Mouse (Mus musculus) embryonic facial prominence, embryonic 13.5 days (tissue): ENCODE data around the gene Zfp423. TPM values are rescaled to one million over a fixed set of nuclear protein-coding genes. Genes with fewer than 3 reads are reported as not detected.

Source experiments
- ATAC-seq: fragments of 200-750 bp; cut with Nextera tagmentation; 2 replicates; pipeline ENCODE4 v1.8.0; 2017; ENCODE audit warnings: low read depth; ENCODE audit not compliant: insufficient number of reproducible peaks, insufficient read depth, low FRiP score, low TSS enrichment
- H3K27ac ChIP-seq: fragments of 300-500 bp; sonication (generic); 2 replicates; pipeline ENCODE4 v1.5.1; 2015; ENCODE audit warnings: moderate library complexity, mild to moderate bottlenecking, inconsistent platforms
- H3K27me3 ChIP-seq: fragments of 300-500 bp; sonication (generic); 2 replicates; pipeline ENCODE4 v1.6.1; 2015; ENCODE audit warnings: mild to moderate bottlenecking, inconsistent platforms
- H3K36me3 ChIP-seq: fragments of 300-500 bp; sonication (generic); 2 replicates; pipeline ENCODE4 v1.6.1; 2015; ENCODE audit warnings: mild to moderate bottlenecking, inconsistent platforms
- H3K4me1 ChIP-seq: fragments of 300-500 bp; sonication (generic); 2 replicates; pipeline ENCODE4 v1.6.1; 2015; ENCODE audit warnings: inconsistent platforms
- H3K4me2 ChIP-seq: fragments of 300-500 bp; sonication (generic); 2 replicates; pipeline ENCODE4 v1.6.1; 2015; ENCODE audit warnings: moderate library complexity, mild to moderate bottlenecking, inconsistent platforms
- H3K4me3 ChIP-seq: fragments of 300-500 bp; sonication (generic); 2 replicates; pipeline ENCODE4 v1.5.1; 2015; ENCODE audit warnings: mild to moderate bottlenecking, inconsistent platforms
- H3K9ac ChIP-seq: fragments of 300-500 bp; sonication (generic); 2 replicates; pipeline ENCODE4 v1.6.1; 2015; ENCODE audit warnings: mild to moderate bottlenecking, inconsistent platforms
- H3K9me3 ChIP-seq: fragments of 300-500 bp; sonication (generic); 2 replicates; pipeline ENCODE4 v1.6.1; 2016; ENCODE audit warnings: inconsistent platforms
- WGBS: fragments of 180-500 bp; shearing (Covaris S2); methylation state at CpG from one replicate; pipeline ENCODE4 v1.1.7; 2015; ENCODE audit warnings: mixed read lengths; 5-methylcytosine and 5-hydroxymethylcytosine counted together
- polyA plus RNA-seq: library from polyadenylated mRNA; unstranded; fragments of >200 nt; fragmentation: Nextera tagmentation; extraction: Ambion mirVana; gene quantifications from 2 replicates; pipeline ENCODE4 v1.2.1, GENCODE M21; 2015

Zfp423 gene
- polyA plus RNA-seq: 30.5 and 33.3 TPM in 2 replicates

GRCm38 (mm10) chr8:87959320-87959920, at the start of gene Zfp423:
TSS of gene Zfp423 (minus strand) at chr8:87959595.
- peak within 1 kb of the TSS; percentile 84 for H3K4me3 ChIP-seq
- no peaks in the 10 kb centered on the region for H3K9me3 ChIP-seq
- ATAC-seq: 0 out of 2 replicates have a peak, but pooled peaks have one; percentile 12
- H3K9ac ChIP-seq: peak within 1 kb of the TSS; percentile 96
- H3K27me3 ChIP-seq: peaks cover 20% of the 10 kb centered on the region
- H3K36me3 ChIP-seq: no peaks in the 10 kb centered on the region
- H3K4me1 ChIP-seq: peaks cover 66% of the 10 kb centered on the region
- H3K4me2 ChIP-seq: peak within 1 kb of the TSS; percentile 94
- under 1% methylated on average over 23 of the region's 48 CpGs for WGBS
- H3K27ac ChIP-seq: peak within 1 kb of the TSS; percentile 99

DNA sequence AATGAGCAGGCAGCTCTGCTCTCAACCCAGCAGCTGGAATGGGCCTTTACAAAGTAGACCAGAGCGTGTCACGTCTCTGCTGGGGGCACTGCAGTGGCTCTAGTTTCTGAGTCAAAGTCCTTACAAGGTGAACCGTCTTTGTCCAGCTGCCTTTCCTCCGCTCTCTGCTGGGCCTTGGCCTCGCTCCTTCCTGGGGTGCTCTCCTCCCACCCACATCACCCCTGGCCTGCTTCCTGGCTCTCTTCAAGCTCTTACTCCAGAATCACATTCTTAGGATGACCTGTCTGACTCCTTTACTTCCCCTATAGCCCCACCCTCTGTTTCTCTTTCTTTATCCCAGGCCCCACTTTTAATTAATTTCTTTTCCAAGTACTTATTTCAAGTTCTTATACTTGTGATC, 47.4 kb upstream of the Zfp423 start:
- Histone ChIP-seq H3K4me1 (0 out of 2 replicates have a peak, but pooled peaks cover 3% of the 10 kb centered on the region), H3K27ac (no peak overlapping the region), H3K9ac (no peak overlapping the region), H3K4me2 (no peak overlapping the region), H3K27me3 (no peaks in the 10 kb centered on the region), H3K4me3 (no peak overlapping the region), H3K36me3 (no peaks in the 10 kb centered on the region), H3K9me3 (no peaks in the 10 kb centered on the region; the same call in 1 of the 2 replicates)
- ATAC-seq: no peak
- 85% methylated on average over 5 of the region's 5 CpGs for WGBS

GRCm38 (mm10) chr8:87984778-87985177, 25.4 kb upstream of the Zfp423 start:
- ATAC-seq: no peak
- H3K36me3 ChIP-seq: no peaks in the 10 kb centered on the region
- 56% methylated on average over 5 of the region's 5 CpGs for WGBS
- no peak overlapping the region for H3K4me3 ChIP-seq
- no peak overlapping the region for H3K9ac ChIP-seq
- H3K9me3 ChIP-seq: no peaks in the 10 kb centered on the region
- no peak overlapping the region for H3K27ac ChIP-seq
- peaks cover 3% of the 10 kb centered on the region; the same call in 1 of the 2 replicates for H3K4me1 ChIP-seq
- H3K4me2 ChIP-seq: no peak overlapping the region
- H3K27me3 ChIP-seq: no peaks in the 10 kb centered on the region

DNA sequence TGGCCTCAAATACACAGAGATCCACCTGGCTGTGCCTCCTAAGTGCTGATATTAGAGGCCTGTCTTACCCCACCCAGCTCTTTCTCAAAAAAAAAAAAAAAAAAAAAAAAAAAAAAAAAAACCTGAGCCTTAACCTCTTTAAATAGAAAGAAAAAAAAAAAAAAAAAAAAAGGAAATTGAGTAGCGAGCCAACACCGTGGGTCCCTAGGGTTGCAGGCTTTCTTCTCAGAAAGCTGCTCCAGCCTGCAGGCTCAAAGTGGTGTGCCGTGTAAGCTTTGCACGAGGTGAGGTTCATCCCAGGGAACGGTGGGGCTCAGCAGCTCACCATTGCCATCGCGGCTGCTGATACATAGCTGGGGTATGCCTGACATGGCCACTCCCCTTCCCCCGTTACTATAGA, 24.6 kb upstream of the Zfp423 start:
- WGBS: 32% methylated on average over 8 of the region's 8 CpGs
- ATAC-seq: no peak
- H3K4me1 ChIP-seq: peaks cover 3% of the 10 kb centered on the region; the same call in 1 of the 2 replicates
- H3K9me3 ChIP-seq: no peaks in the 10 kb centered on the region
- H3K9ac ChIP-seq: no peak overlapping the region
- H3K27me3 ChIP-seq: no peaks in the 10 kb centered on the region
- H3K36me3 ChIP-seq: no peaks in the 10 kb centered on the region
- no peak overlapping the region for H3K4me2 ChIP-seq
- no peak overlapping the region for H3K27ac ChIP-seq
- H3K4me3 ChIP-seq: no peak overlapping the region

DNA sequence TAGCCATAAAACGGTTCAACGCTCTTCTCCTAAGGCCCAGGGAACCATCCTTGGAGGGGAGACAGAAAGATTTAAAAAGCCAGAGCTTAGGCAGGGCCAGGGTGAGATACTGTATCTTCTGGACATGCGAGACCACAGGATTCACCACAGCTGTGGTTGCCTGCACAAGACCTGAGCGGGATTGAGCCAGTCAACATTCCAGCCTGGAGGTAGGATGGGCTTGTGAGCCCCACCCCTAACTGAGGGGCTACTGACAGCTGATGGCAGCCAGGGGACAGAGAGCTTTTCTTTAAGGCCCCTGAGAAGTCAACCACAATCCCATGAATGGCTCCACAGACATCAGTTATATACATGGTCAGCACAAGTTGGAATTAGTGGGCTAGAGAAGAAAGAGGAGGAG, 23.5 kb upstream of the Zfp423 start:
- Histone ChIP-seq H3K27me3 (no peaks in the 10 kb centered on the region), H3K9ac (no peak overlapping the region), H3K4me3 (no peak overlapping the region), H3K4me2 (no peak overlapping the region), H3K36me3 (no peaks in the 10 kb centered on the region), H3K4me1 (peaks cover 3% of the 10 kb centered on the region; the same call in 1 of the 2 replicates), H3K9me3 (no peaks in the 10 kb centered on the region), H3K27ac (no peak overlapping the region)
- 93% methylated on average over 4 of the region's 4 CpGs for WGBS
- no peak for ATAC-seq

DNA sequence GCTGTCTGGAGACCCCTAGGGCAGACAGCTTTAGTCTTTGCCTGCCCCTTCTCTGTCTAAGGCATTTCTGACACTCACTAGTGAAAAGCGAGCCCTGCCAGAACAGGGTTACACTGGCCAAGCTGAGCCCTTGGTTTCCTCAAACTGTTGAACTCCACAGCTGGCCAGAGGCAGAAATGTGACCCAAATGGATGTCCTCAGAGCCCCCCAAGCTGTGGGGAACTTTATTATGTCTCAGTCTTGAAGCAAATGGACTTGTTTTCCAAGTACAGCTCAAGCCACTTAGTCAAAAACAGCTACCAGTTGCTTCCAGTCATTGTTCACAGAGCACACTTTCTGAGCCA, 16.0 kb upstream of the Zfp423 start:
- Histone ChIP-seq H3K9ac (peak overlapping the region; percentile 66; the same call in 1 of the 2 replicates), H3K4me3 (no peak overlapping the region), H3K9me3 (no peaks in the 10 kb centered on the region), H3K4me1 (peaks cover 22% of the 10 kb centered on the region), H3K36me3 (no peaks in the 10 kb centered on the region), H3K27ac (0 out of 2 replicates have a peak overlapping the region, but pooled peaks have one; percentile 69), H3K27me3 (no peaks in the 10 kb centered on the region), H3K4me2 (peak overlapping the region; percentile 73; the same call in 1 of the 2 replicates)
- 44% methylated on average over 1 of the region's 1 CpGs for WGBS
- ATAC-seq: no peak

DNA sequence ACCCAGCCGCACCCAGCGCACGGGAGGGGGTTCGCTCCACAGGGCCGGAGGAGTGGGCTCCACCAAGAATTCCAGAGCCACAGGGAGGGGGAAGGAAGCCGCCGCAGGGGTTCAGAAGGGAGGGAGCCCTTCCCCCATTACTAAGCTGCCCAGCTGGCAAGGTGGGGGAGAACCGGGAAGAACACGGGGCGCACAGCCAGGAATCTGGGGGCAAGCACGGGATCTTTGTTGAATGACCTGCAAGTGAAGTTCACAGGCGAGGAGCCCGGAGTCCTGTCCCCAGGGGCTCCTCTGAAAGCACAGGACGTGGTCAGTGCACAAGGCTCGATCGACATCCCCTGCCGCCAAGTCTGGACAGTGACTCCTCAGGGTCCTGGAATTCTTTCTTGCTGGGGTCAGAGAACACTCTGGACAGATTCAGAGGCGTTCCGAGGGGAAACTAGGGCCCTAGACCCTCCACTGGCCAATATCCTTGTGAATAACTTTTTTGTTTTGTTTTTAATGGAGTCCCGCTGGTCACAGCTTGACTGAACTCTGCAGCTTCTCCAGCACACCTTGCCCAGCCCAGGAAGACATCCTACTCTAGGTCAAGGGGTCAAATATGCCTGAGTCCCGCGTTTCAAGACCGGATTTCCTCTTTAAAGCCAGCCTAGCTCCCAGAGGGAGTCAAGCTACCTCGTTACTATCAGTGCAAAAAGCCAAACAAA, 15.5 kb upstream of the Zfp423 start:
- no peaks in the 10 kb centered on the region for H3K9me3 ChIP-seq
- WGBS: 4% methylated on average over 24 of the region's 24 CpGs
- no peak; the same call in 1 of the 2 replicates for ATAC-seq

GRCm38 (mm10) chr8:87974122-87974758, 14.8 kb upstream of the Zfp423 start:
- Histone ChIP-seq H3K4me1 (peaks cover 22% of the 10 kb centered on the region), H3K4me3 (peak overlapping the region; percentile 39), H3K4me2 (peak overlapping the region; percentile 73), H3K27ac (peak overlapping the region; percentile 69), H3K36me3 (no peaks in the 10 kb centered on the region), H3K9ac (peak overlapping the region; percentile 66), H3K27me3 (no peaks in the 10 kb centered on the region), H3K9me3 (no peaks in the 10 kb centered on the region)
- 5% methylated on average over 21 of the region's 21 CpGs for WGBS
- no peak for ATAC-seq

More for the DNA sequence above, 15.5 kb upstream of the Zfp423 start:
- Histone ChIP-seq H3K4me3 (peak overlapping the region; percentile 39), H3K9ac (peak overlapping the region; percentile 66), H3K4me2 (peak overlapping the region; percentile 73), H3K4me1 (peaks cover 22% of the 10 kb centered on the region), H3K27ac (peak overlapping the region; percentile 69), H3K36me3 (no peaks in the 10 kb centered on the region), H3K27me3 (no peaks in the 10 kb centered on the region)

GRCm38 (mm10) chr8:87967866-87968620, 8.6 kb upstream of the Zfp423 start:
- Histone ChIP-seq H3K9me3 (no peaks in the 10 kb centered on the region), H3K27me3 (no peaks in the 10 kb centered on the region), H3K36me3 (no peaks in the 10 kb centered on the region), H3K9ac (peak overlapping the region; percentile 32; the same call in 1 of the 2 replicates), H3K27ac (peak overlapping the region; percentile 58), H3K4me3 (no peak overlapping the region), H3K4me2 (no peak overlapping the region), H3K4me1 (peaks cover 20% of the 10 kb centered on the region)
- ATAC-seq: no peak
- 37% methylated on average over 8 of the region's 8 CpGs for WGBS

DNA sequence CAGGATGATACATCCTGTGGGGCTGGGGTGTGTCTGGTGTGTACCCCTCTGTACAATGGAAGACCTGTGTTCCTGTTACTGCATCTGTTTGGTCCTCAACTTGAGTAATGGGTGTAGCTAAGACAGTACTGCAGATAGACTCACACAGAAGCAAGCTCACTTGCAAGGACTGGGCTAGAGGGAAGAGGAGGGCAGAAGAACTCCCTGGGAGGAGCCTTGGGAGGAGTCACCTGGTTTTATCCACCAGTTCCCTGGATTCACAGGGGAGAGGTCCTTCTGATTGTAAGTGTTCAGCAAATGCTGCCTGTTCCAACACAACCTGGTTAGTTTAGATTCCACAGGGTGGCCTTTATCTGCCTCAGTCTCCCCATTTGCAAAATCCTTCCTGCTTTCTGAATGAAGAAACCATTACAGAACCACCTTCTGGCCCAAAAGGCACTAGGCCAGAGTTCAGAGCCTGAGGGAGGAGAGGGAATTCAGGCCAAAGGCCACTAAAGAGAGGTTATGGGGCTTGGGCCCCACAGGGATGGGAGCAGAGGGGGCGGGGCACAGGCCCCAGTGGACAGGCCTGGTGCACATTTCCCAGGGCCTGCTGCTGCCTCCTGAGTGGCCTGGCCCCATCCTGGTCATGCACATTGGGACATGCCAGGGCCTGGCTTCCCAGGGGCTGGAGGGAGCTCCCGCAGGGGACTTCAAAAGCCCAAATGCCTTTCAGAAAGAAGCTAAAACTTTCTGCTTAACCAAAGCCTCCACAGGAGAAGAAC, 7.8 kb upstream of the Zfp423 start:
- Histone ChIP-seq H3K4me1 (peaks cover 28% of the 10 kb centered on the region), H3K9me3 (no peaks in the 10 kb centered on the region), H3K4me3 (no peak overlapping the region), H3K36me3 (no peaks in the 10 kb centered on the region), H3K27ac (peak overlapping the region; percentile 58; the same call in 1 of the 2 replicates), H3K27me3 (peaks cover 3% of the 10 kb centered on the region; the same call in 1 of the 2 replicates), H3K9ac (peak overlapping the region; percentile 32; the same call in 1 of the 2 replicates), H3K4me2 (no peak overlapping the region)
- 27% methylated on average over 2 of the region's 2 CpGs for WGBS
- ATAC-seq: no peak
